Mouse (Mus musculus): Measurements from ENCODE around the gene Slc5a4a. TPM values are rescaled to one million over a fixed set of nuclear protein-coding genes. Genes with fewer than 3 reads are reported as not detected.

Slc5a4a gene
- polyA plus RNA-seq (2015; fragmentation: Nextera tagmentation; extraction: Ambion mirVana) = 0.09 and 0.13 TPM in 2 replicates

- H3K27ac ChIP-seq = no peak within 1 kb of the TSS
- WGBS = 95% methylated on average over 5 of the region's 5 CpGs
- no peaks in the 10 kb centered on the region for H3K4me1 ChIP-seq (replicated peaks)
- no peaks in the 10 kb centered on the region for H3K9me3 ChIP-seq
- no peaks in the 10 kb centered on the region for H3K27me3 ChIP-seq
- no peak within 1 kb of the TSS for H3K9ac ChIP-seq (replicated peaks)
- no peak for ATAC-seq
- H3K4me2 ChIP-seq (replicated peaks) = no peak within 1 kb of the TSS
- H3K36me3 ChIP-seq = no peaks in the 10 kb centered on the region
- no peak within 1 kb of the TSS for H3K4me3 ChIP-seq (replicated peaks)
Measured at GRCm38 (mm10) chr10:76147278-76147677, at the start of gene Slc5a4a. Gene Slc5a4a (plus strand): TSS chr10:76147451.

- Histone ChIP-seq H3K9me3 (no peaks in the 10 kb centered on the region), H3K9ac (replicated peaks) (no peak within 1 kb of the TSS), H3K27me3 (no peaks in the 10 kb centered on the region), H3K4me1 (replicated peaks) (no peaks in the 10 kb centered on the region), H3K4me3 (replicated peaks) (no peak within 1 kb of the TSS), H3K36me3 (no peaks in the 10 kb centered on the region), H3K4me2 (replicated peaks) (no peak within 1 kb of the TSS), H3K27ac (no peak within 1 kb of the TSS)
- 91% methylated on average over 4 of the region's 4 CpGs for WGBS
- no peak for ATAC-seq
Measured at GRCm38 (mm10) chr10:76110861-76111260, 36.4 kb upstream of the Slc5a4a start, which contains the start of gene Slc5a4b. Gene Slc5a4b (minus strand): TSS chr10:76110961.

GRCm38 (mm10) chr10:76117966-76118365 is 29.3 kb upstream of the Slc5a4a start:
- Histone ChIP-seq H3K4me1 (replicated peaks) (peaks cover 7% of the 10 kb centered on the region; the same call in 1 of the 2 replicates), H3K4me3 (replicated peaks) (no peak overlapping the region), H3K4me2 (replicated peaks) (no peak overlapping the region), H3K36me3 (no peaks in the 10 kb centered on the region), H3K27me3 (no peaks in the 10 kb centered on the region), H3K27ac (no peak overlapping the region), H3K9me3 (no peaks in the 10 kb centered on the region), H3K9ac (replicated peaks) (no peak overlapping the region)
- no peak for ATAC-seq
- 35% methylated on average over 5 of the region's 5 CpGs for WGBS

- Histone ChIP-seq H3K9me3 (no peaks in the 10 kb centered on the region), H3K27ac (no peak overlapping the region), H3K36me3 (no peaks in the 10 kb centered on the region), H3K4me1 (replicated peaks) (peaks cover 7% of the 10 kb centered on the region; the same call in 1 of the 2 replicates), H3K4me3 (replicated peaks) (no peak overlapping the region), H3K4me2 (replicated peaks) (no peak overlapping the region), H3K27me3 (no peaks in the 10 kb centered on the region), H3K9ac (replicated peaks) (no peak overlapping the region)
- 11% methylated on average over 1 of the region's 1 CpGs for WGBS
- ATAC-seq = no peak
Measured at GRCm38 (mm10) chr10:76118741-76119140, 28.5 kb upstream of the Slc5a4a start.

- no peaks in the 10 kb centered on the region for H3K36me3 ChIP-seq
- no peak overlapping the region for H3K4me3 ChIP-seq (replicated peaks)
- 36% methylated on average over 4 of the region's 4 CpGs for WGBS
- H3K27me3 ChIP-seq = no peaks in the 10 kb centered on the region
- H3K27ac ChIP-seq = 0 out of 2 replicates have a peak overlapping the region, but pooled peaks have one; percentile 25
- H3K9me3 ChIP-seq = no peaks in the 10 kb centered on the region
- H3K4me1 ChIP-seq (replicated peaks) = peaks cover 7% of the 10 kb centered on the region; the same call in 1 of the 2 replicates
- no peak overlapping the region for H3K4me2 ChIP-seq (replicated peaks)
- no peak for ATAC-seq
- no peak overlapping the region for H3K9ac ChIP-seq (replicated peaks)
Measured at GRCm38 (mm10) chr10:76120124-76120711, 27.0 kb upstream of the Slc5a4a start.

- no peaks in the 10 kb centered on the region for H3K36me3 ChIP-seq
- no peaks in the 10 kb centered on the region for H3K27me3 ChIP-seq
- no peak overlapping the region for H3K4me3 ChIP-seq (replicated peaks)
- H3K9ac ChIP-seq (replicated peaks) = no peak overlapping the region
- no peak for ATAC-seq
- H3K9me3 ChIP-seq = no peaks in the 10 kb centered on the region
- H3K4me1 ChIP-seq (replicated peaks) = peaks cover 7% of the 10 kb centered on the region; the same call in 1 of the 2 replicates
- 86% methylated on average over 5 of the region's 5 CpGs for WGBS
- no peak overlapping the region for H3K27ac ChIP-seq
- H3K4me2 ChIP-seq (replicated peaks) = no peak overlapping the region
Measured at GRCm38 (mm10) chr10:76121495-76121894, 25.8 kb upstream of the Slc5a4a start.

- WGBS = 76% methylated on average over 4 of the region's 4 CpGs
- Histone ChIP-seq H3K9ac (replicated peaks) (no peak overlapping the region), H3K9me3 (no peaks in the 10 kb centered on the region), H3K4me3 (replicated peaks) (no peak overlapping the region), H3K4me1 (replicated peaks) (no peaks in the 10 kb centered on the region), H3K27ac (no peak overlapping the region), H3K36me3 (no peaks in the 10 kb centered on the region), H3K27me3 (no peaks in the 10 kb centered on the region), H3K4me2 (replicated peaks) (no peak overlapping the region)
- ATAC-seq = no peak
Measured at GRCm38 (mm10) chr10:76132506-76132905, 14.7 kb upstream of the Slc5a4a start.

- no peaks in the 10 kb centered on the region for H3K27me3 ChIP-seq
- 86% methylated on average over 2 of the region's 2 CpGs for WGBS
- H3K4me3 ChIP-seq (replicated peaks) = no peak overlapping the region
- no peak overlapping the region for H3K4me2 ChIP-seq (replicated peaks)
- no peak overlapping the region for H3K9ac ChIP-seq (replicated peaks)
- no peak for ATAC-seq
- no peaks in the 10 kb centered on the region for H3K36me3 ChIP-seq
- H3K9me3 ChIP-seq = no peaks in the 10 kb centered on the region
- no peaks in the 10 kb centered on the region for H3K4me1 ChIP-seq (replicated peaks)
- no peak overlapping the region for H3K27ac ChIP-seq
Measured at GRCm38 (mm10) chr10:76136318-76136717, 10.9 kb upstream of the Slc5a4a start.

GRCm38 (mm10) chr10:76146846-76147245 is 405 bp upstream of the Slc5a4a start:
- Histone ChIP-seq H3K9ac (replicated peaks) (no peak overlapping the region), H3K9me3 (no peaks in the 10 kb centered on the region), H3K4me3 (replicated peaks) (no peak overlapping the region), H3K36me3 (no peaks in the 10 kb centered on the region), H3K27me3 (no peaks in the 10 kb centered on the region), H3K27ac (no peak overlapping the region), H3K4me2 (replicated peaks) (no peak overlapping the region), H3K4me1 (replicated peaks) (no peaks in the 10 kb centered on the region)
- no peak for ATAC-seq
- 78% methylated on average over 8 of the region's 8 CpGs for WGBS

- ATAC-seq = no peak
- Histone ChIP-seq H3K36me3 (no peaks in the 10 kb centered on the region), H3K4me3 (replicated peaks) (no peak overlapping the region), H3K9me3 (no peaks in the 10 kb centered on the region), H3K4me1 (replicated peaks) (no peaks in the 10 kb centered on the region), H3K27ac (no peak overlapping the region), H3K27me3 (no peaks in the 10 kb centered on the region), H3K9ac (replicated peaks) (no peak overlapping the region), H3K4me2 (replicated peaks) (no peak overlapping the region)
- 85% methylated on average over 7 of the region's 7 CpGs for WGBS
Measured at GRCm38 (mm10) chr10:76155911-76156310, 8.7 kb downstream of the Slc5a4a start.

GRCm38 (mm10) chr10:76157528-76157927 is 10.3 kb downstream of the Slc5a4a start:
- H3K27ac ChIP-seq = no peak overlapping the region
- H3K36me3 ChIP-seq = no peaks in the 10 kb centered on the region
- H3K4me1 ChIP-seq (replicated peaks) = no peaks in the 10 kb centered on the region
- H3K4me3 ChIP-seq (replicated peaks) = no peak overlapping the region
- no peak overlapping the region for H3K4me2 ChIP-seq (replicated peaks)
- H3K9ac ChIP-seq (replicated peaks) = no peak overlapping the region
- no peaks in the 10 kb centered on the region for H3K9me3 ChIP-seq
- 80% methylated on average over 5 of the region's 5 CpGs for WGBS
- no peaks in the 10 kb centered on the region for H3K27me3 ChIP-seq
- ATAC-seq = no peak

GRCm38 (mm10) chr10:76158009-76158408 is 10.8 kb downstream of the Slc5a4a start:
- 84% methylated on average over 1 of the region's 1 CpGs for WGBS
- Histone ChIP-seq H3K4me3 (replicated peaks) (no peak overlapping the region), H3K27me3 (no peaks in the 10 kb centered on the region), H3K9ac (replicated peaks) (no peak overlapping the region), H3K4me2 (replicated peaks) (no peak overlapping the region), H3K27ac (no peak overlapping the region), H3K4me1 (replicated peaks) (no peaks in the 10 kb centered on the region), H3K9me3 (no peaks in the 10 kb centered on the region), H3K36me3 (no peaks in the 10 kb centered on the region)
- ATAC-seq = no peak

- no peak overlapping the region for H3K9ac ChIP-seq (replicated peaks)
- no peak overlapping the region for H3K4me3 ChIP-seq (replicated peaks)
- H3K27me3 ChIP-seq = no peaks in the 10 kb centered on the region
- 0 out of 2 replicates have a peak overlapping the region, but pooled peaks have one; percentile 14 for H3K27ac ChIP-seq
- no peaks in the 10 kb centered on the region for H3K36me3 ChIP-seq
- WGBS = 21% methylated on average over 2 of the region's 2 CpGs
- H3K9me3 ChIP-seq = no peaks in the 10 kb centered on the region
- H3K4me1 ChIP-seq (replicated peaks) = peaks cover 7% of the 10 kb centered on the region
- no peak overlapping the region for H3K4me2 ChIP-seq (replicated peaks)
- ATAC-seq = peak; percentile 43; the same call in 1 of the 2 replicates
Measured at GRCm38 (mm10) chr10:76174899-76175298, 27.6 kb downstream of the Slc5a4a start.

Data from midbrain, embryonic 13.5 days (tissue).